Mouse (Mus musculus): Measurements from ENCODE around the gene Fbxl15. TPM values are rescaled to one million over a fixed set of nuclear protein-coding genes. Genes with fewer than 3 reads are reported as not detected.

Fbxl15 gene
- polyA plus RNA-seq (2012; rRNA removed): 42.8 and 42.9 TPM in 2 replicates

DNA sequence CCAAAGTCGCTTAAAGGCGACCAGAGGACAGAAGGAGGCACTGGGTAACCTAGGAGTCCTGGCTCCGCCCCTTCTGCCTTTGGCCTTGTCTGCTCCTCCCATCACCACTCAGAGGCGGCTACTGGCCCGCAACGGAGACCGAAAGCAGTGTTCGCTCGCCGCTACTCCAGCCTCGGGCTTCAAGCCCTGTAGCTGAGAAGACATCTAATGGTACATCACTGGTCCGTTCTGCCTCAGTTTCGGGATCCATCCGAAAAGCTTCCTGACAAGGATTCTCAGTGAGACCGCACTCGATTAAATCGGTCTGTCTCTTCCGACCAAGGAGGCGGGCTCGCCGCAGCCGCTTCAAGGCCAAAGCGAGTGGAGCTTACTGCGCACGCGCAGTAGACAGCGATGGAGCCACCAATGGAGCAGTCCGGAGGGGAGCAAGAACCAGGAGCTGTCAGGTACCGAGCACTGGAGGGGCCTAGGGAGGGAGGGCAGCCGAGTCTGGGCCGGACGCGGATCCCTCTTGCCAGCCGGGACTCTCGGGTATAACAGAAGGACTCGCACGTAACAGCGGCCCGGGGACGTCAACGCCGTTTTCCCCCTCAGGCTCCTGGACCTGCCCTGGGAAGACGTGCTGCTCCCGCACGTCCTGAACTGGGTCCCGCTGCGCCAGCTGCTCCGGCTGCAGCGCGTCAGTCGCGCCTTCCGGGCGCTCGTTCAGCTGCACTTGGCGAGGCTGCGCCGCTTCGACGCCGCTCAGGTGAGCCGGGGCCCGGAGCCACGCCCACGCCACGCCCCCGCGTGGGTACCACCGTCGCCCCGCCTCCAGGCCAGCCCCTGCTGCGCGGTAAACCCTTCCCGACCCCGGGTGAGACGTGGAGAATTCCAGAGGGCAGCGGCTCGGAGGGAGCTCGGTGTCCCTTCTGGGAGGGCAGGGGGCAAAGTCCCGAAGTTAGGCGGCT lies at the start of gene Fbxl15:
TSS of gene Fbxl15 (plus strand) at position 104 of the 950 bp plus-strand sequence.
- TF ChIP-seq CTCF (IDR thresholded peaks at IDR 0.05; ENCODE audit: extremely low read depth, insufficient read depth, low read length) (no peak), POLR2A (IDR thresholded peaks at IDR 0.05; ENCODE audit: extremely low read depth, insufficient read depth, low read length) (peak; percentile 77; the same call in 1 of the 2 replicates)
- Histone ChIP-seq H3K4me3 (ENCODE audit: insufficient read depth, low read length) (peak within 1 kb of the TSS; percentile 67), H3K27ac (ENCODE audit: insufficient read depth, low read length) (peak within 1 kb of the TSS; percentile 92), H3K4me1 (ENCODE audit: control insufficient read depth, insufficient read depth, low read length) (no peaks in the 10 kb centered on the region)

DNA sequence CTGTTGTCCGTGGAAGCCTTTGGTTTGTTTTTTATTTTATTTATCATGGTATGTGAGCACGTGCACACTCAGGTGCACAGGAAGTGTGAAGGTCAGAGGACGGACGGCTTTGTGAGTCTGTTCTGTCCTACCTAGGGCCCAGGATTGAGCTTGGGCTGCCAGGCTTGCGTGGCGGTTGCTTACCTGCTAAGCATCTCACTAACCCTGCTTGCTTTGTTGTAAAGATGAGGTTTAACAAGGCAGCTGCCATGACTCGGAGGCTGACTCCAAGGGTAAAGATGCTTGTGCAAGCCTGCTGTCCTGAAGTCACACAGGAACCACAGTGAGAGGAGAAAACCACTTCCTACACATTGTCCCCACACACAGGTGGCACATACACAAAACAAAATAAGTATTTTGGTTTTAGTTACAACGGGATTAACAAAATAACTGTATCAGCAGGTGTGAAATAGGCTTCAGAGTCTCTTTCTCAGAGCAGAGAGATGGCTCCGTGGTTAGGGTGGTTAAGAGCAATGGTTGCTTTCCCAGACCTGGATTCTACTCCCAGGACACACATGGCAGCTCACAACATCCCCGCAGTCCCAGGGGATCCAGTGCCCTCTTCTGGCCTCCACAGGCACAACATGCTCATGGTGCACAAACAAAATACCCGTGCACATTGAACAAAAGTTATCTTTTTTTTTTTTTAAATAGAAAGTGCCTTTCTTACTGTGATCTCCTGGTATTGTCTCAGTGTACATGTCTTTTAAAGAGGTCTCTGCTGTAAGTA lies 45.7 kb upstream of the Fbxl15 start:
- Histone ChIP-seq H3K4me3 (ENCODE audit: insufficient read depth, low read length) (no peak overlapping the region), H3K4me1 (ENCODE audit: control insufficient read depth, insufficient read depth, low read length) (no peaks in the 10 kb centered on the region), H3K27ac (ENCODE audit: insufficient read depth, low read length) (no peak overlapping the region)
- TF ChIP-seq POLR2A (IDR thresholded peaks at IDR 0.05; ENCODE audit: extremely low read depth, insufficient read depth, low read length) (no peak), CTCF (IDR thresholded peaks at IDR 0.05; ENCODE audit: extremely low read depth, insufficient read depth, low read length) (no peak)

DNA sequence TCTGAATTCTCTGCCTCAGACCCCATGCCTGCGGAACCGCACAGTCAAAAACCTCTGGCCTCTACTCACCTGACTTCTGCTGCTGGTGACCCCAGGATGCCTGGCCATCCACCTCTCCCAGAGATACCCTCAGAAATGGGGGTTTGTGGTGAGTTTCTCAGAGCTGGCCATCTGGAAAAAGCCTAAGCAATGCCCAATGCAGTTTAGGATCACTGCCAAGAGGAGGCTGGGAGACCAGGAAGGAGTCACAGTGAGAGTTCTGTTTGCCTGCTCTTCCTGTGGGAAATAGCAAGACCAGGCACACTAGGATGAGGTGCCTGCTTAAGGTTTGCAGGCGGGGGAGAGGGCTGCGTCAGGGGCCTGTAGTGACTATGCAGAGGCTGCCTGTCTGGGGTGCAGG lies 43.3 kb upstream of the Fbxl15 start:
- no peak overlapping the region for H3K4me3 ChIP-seq (ENCODE audit: insufficient read depth, low read length)
- TF ChIP-seq CTCF (IDR thresholded peaks at IDR 0.05; ENCODE audit: extremely low read depth, insufficient read depth, low read length) (no peak), POLR2A (IDR thresholded peaks at IDR 0.05; ENCODE audit: extremely low read depth, insufficient read depth, low read length) (no peak)
- no peaks in the 10 kb centered on the region for H3K4me1 ChIP-seq (ENCODE audit: control insufficient read depth, insufficient read depth, low read length)
- no peak overlapping the region for H3K27ac ChIP-seq (ENCODE audit: insufficient read depth, low read length)

DNA sequence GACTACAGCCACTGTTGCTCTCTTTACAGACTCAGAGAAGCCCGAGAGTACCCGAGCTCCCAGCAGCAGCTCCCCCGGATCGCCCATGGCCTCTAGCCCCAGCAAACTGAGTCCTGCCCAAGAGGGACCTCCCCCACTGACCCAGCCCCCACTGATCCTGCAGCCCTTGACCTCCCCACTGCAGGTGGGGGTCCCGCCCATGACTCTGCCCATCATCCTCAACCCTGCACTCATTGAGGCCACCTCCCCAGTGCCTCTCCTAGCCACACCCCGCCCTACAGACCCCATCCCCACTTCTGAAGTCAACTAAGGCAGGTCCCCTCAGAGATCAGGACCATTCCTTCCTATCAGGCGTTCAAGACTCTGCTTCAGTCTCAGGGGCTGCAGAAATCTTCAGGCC lies 42.4 kb upstream of the Fbxl15 start:
- Histone ChIP-seq H3K4me3 (ENCODE audit: insufficient read depth, low read length) (no peak overlapping the region), H3K27ac (ENCODE audit: insufficient read depth, low read length) (no peak overlapping the region), H3K4me1 (ENCODE audit: control insufficient read depth, insufficient read depth, low read length) (no peaks in the 10 kb centered on the region)
- TF ChIP-seq POLR2A (IDR thresholded peaks at IDR 0.05; ENCODE audit: extremely low read depth, insufficient read depth, low read length): no peak
- TF ChIP-seq CTCF (IDR thresholded peaks at IDR 0.05; ENCODE audit: extremely low read depth, insufficient read depth, low read length): no peak

DNA sequence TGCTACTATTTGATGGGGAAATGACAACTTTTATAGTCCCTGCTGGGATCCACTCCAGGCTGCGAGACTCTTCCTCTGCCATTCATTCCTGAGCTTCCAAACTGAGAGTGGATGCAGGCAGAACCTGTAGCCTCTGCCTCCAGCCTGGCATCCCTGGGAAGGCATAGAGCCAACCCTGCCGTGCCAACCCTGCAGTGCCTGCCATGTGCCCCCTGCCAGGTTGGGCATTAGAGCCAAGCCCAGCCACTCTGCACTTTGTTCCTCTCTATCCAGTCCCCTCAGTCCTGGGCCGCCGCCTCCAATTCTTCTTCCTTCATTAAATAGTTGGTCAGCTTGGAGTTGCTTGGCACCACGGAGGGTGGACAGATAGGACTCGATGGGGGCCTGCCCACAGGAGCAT lies 41.9 kb upstream of the Fbxl15 start:
- H3K4me1 ChIP-seq (ENCODE audit: control insufficient read depth, insufficient read depth, low read length): no peaks in the 10 kb centered on the region
- H3K4me3 ChIP-seq (ENCODE audit: insufficient read depth, low read length): no peak overlapping the region
- TF ChIP-seq CTCF (IDR thresholded peaks at IDR 0.05; ENCODE audit: extremely low read depth, insufficient read depth, low read length) (no peak), POLR2A (IDR thresholded peaks at IDR 0.05; ENCODE audit: extremely low read depth, insufficient read depth, low read length) (no peak)
- H3K27ac ChIP-seq (ENCODE audit: insufficient read depth, low read length): no peak overlapping the region

DNA sequence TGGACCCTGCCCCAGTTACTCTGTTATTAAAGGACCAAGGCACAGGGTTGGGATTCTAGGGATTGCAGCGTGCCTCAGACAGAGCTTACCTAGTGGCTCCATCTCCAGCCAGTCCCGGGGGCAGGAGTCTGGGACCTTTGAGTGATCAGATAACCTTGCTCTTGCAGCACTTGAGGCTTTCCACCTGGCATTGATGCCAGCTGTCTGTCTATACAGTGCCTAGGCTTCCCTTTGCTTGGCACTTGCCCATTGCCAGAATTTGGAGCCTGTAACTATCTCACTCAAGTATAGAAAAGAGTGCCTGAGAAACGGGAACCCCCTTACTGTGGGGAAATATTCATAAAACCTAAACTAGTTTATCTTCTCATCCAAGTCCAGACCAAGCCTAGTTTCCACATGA lies 41.1 kb upstream of the Fbxl15 start:
- H3K4me3 ChIP-seq (ENCODE audit: insufficient read depth, low read length): no peak overlapping the region
- no peak overlapping the region for H3K27ac ChIP-seq (ENCODE audit: insufficient read depth, low read length)
- no peaks in the 10 kb centered on the region for H3K4me1 ChIP-seq (ENCODE audit: control insufficient read depth, insufficient read depth, low read length)
- no peak for TF ChIP-seq CTCF (IDR thresholded peaks at IDR 0.05; ENCODE audit: extremely low read depth, insufficient read depth, low read length)
- TF ChIP-seq POLR2A (IDR thresholded peaks at IDR 0.05; ENCODE audit: extremely low read depth, insufficient read depth, low read length): no peak

DNA sequence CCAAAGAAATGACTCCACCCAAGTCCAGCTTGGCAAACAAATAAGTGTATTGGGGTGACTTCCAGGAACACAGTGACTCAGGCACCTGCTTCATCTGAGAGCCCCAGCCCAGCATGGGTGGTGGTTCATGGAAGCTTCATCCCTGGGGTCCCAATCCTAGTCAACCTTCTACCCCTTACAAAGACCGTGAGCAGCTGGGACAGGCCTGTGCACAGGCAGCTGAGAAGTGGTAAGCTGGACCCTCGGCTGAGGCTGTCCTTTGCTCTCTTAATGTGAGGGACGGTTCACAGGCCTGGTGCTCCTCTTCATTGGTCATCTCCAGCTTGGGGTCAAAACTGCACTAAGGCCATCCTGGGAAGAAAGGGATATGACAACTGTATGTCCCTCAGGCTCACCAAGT lies 40.4 kb upstream of the Fbxl15 start:
- Histone ChIP-seq H3K4me1 (ENCODE audit: control insufficient read depth, insufficient read depth, low read length) (no peaks in the 10 kb centered on the region), H3K4me3 (ENCODE audit: insufficient read depth, low read length) (no peak overlapping the region), H3K27ac (ENCODE audit: insufficient read depth, low read length) (no peak overlapping the region)
- TF ChIP-seq POLR2A (IDR thresholded peaks at IDR 0.05; ENCODE audit: extremely low read depth, insufficient read depth, low read length) (no peak), CTCF (IDR thresholded peaks at IDR 0.05; ENCODE audit: extremely low read depth, insufficient read depth, low read length) (no peak)

DNA sequence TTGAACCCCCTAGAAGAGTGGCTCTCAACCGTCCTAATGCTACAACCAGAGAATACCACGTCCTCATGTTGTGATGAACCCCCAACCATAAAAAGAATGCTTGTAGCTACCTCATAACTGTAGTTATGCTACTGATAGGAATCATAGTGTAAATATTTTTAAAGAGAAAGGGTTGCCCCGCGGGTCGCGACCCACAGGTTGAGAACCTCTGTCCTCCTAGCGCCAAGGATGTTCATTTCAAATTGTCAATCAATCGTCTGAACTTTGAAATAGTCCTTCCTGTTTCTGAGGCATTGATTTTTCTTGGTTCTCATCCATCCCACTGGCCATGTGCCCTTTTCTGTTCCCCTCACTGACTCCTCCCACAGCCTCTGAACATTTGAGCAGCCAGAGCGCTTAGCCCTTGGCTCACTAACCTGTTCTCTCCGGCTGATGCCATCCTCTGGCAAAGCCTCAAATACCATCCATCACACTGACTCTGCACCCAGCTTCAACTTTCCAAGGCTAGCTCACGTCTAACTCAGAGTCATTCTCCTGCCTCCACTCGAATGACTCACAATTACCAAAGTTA lies 37.4 kb upstream of the Fbxl15 start:
- Histone ChIP-seq H3K4me3 (ENCODE audit: insufficient read depth, low read length) (no peak overlapping the region), H3K4me1 (ENCODE audit: control insufficient read depth, insufficient read depth, low read length) (no peaks in the 10 kb centered on the region), H3K27ac (ENCODE audit: insufficient read depth, low read length) (no peak overlapping the region)
- TF ChIP-seq POLR2A (IDR thresholded peaks at IDR 0.05; ENCODE audit: extremely low read depth, insufficient read depth, low read length) (no peak), CTCF (IDR thresholded peaks at IDR 0.05; ENCODE audit: extremely low read depth, insufficient read depth, low read length) (no peak)

DNA sequence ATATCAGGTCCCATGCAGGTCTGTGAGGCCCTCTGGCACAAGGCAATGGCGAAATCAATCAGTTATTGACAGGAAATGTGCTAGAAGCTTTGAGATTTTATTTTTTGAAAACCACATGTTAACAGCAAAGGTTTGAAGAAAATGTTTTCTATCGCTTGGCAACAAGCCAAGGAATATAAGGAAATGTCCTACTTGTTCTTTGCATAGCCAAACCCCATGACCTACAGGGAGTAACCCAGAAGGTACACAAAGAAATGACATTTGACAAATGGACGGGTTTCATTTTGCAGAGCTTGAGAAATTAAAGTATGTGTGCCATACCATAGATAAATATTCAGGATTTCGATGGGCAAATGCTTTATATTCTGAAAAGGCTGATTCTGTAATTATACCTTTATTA lies 31.0 kb upstream of the Fbxl15 start:
- Histone ChIP-seq H3K27ac (ENCODE audit: insufficient read depth, low read length) (no peak overlapping the region), H3K4me3 (ENCODE audit: insufficient read depth, low read length) (no peak overlapping the region), H3K4me1 (ENCODE audit: control insufficient read depth, insufficient read depth, low read length) (no peaks in the 10 kb centered on the region)
- TF ChIP-seq CTCF (IDR thresholded peaks at IDR 0.05; ENCODE audit: extremely low read depth, insufficient read depth, low read length) (no peak), POLR2A (IDR thresholded peaks at IDR 0.05; ENCODE audit: extremely low read depth, insufficient read depth, low read length) (no peak)

Data from cortical plate, adult 2 months (tissue).